Mouse (Mus musculus) intestine, embryonic 14.5 days (tissue): Measurements from ENCODE around the gene Unc93a2. TPM values are rescaled to one million over a fixed set of nuclear protein-coding genes. Genes with fewer than 3 reads are reported as not detected.
"Not testable (repeated sequence)": the region's sequence is repeated elsewhere in the genome, so short reads cannot be mapped to it uniquely, and the experiment has no call there.

Source experiments
- ATAC-seq: fragments of 200-750 bp; cut with Nextera tagmentation; replicated peaks from 2 replicates; pipeline ENCODE4 v1.8.0; 2017; ENCODE audit warnings: low read depth, moderate number of reproducible peaks, moderate TSS enrichment, moderate library complexity; ENCODE audit not compliant: low FRiP score, low TSS enrichment
- DNase-seq: peaks from one replicate; pipeline ENCODE4 v3.0.0-alpha.2; 2018; ENCODE audit warnings: low spot score
- H3K27ac ChIP-seq: fragments of 300-500 bp; sonication (generic); 2 replicates; pipeline ENCODE4 v1.5.1; 2014; ENCODE audit warnings: low read depth, mild to moderate bottlenecking, control low read depth
- H3K27me3 ChIP-seq: fragments of 300-500 bp; sonication (generic); replicated peaks from 2 replicates; pipeline ENCODE4 v1.6.1; 2014; ENCODE audit warnings: low read length, control low read depth; ENCODE audit not compliant: control insufficient read depth, insufficient read depth
- H3K36me3 ChIP-seq: fragments of 300-500 bp; sonication (generic); 2 replicates; pipeline ENCODE4 v1.6.1; 2014; ENCODE audit warnings: low read length, control low read depth; ENCODE audit not compliant: control insufficient read depth, insufficient read depth
- H3K4me1 ChIP-seq: fragments of 300-500 bp; sonication (generic); replicated peaks from 2 replicates; pipeline ENCODE4 v1.6.1; 2014; ENCODE audit warnings: low read length, control low read depth, mixed read lengths; ENCODE audit not compliant: control insufficient read depth, insufficient read depth
- H3K4me2 ChIP-seq: fragments of 300-500 bp; sonication (generic); 2 replicates; pipeline ENCODE4 v1.6.1; 2014; ENCODE audit warnings: low read length
- H3K4me3 ChIP-seq: fragments of 300-500 bp; sonication (generic); 2 replicates; pipeline ENCODE4 v1.5.1; 2014; ENCODE audit warnings: low read depth, low read length, control low read depth, mixed read lengths
- H3K9ac ChIP-seq: fragments of 300-500 bp; sonication (generic); 2 replicates; pipeline ENCODE4 v1.6.1; 2014; ENCODE audit warnings: mild to moderate bottlenecking, low read length
- H3K9me3 ChIP-seq: fragments of 300-500 bp; sonication (generic); 2 replicates; pipeline ENCODE4 v1.6.1; 2016; ENCODE audit warnings: low read length, control low read depth; ENCODE audit not compliant: control insufficient read depth
- WGBS: fragments of 180-500 bp; shearing (Covaris S2); extraction: QIAGEN DNeasy Blood & Tissue Kit; methylation state at CpG from one replicate; pipeline ENCODE4 v1.1.7; 2014; 5-methylcytosine and 5-hydroxymethylcytosine counted together
- polyA plus RNA-seq: library from polyadenylated mRNA; unstranded; fragments of >200 nt; fragmentation: Nextera tagmentation; extraction: Ambion mirVana; gene quantifications from 2 replicates; pipeline ENCODE4 v1.2.1, GENCODE M21; 2014

Gene Unc93a2
- polyA plus RNA-seq, 1 experiment from 2014 or later = not detected

- H3K4me3 ChIP-seq, ATAC-seq, H3K36me3 ChIP-seq, H3K4me2 ChIP-seq, H3K9ac ChIP-seq, H3K4me1 ChIP-seq, H3K27me3 ChIP-seq, H3K27ac ChIP-seq, H3K9me3 ChIP-seq, DNase-seq: not testable (repeated sequence)
- 72% methylated on average over 6 of the region's 6 CpGs for WGBS
Observed at GRCm38 (mm10) chr17:7319789-7320188, 65.5 kb downstream of the Unc93a2 start.

DNA sequence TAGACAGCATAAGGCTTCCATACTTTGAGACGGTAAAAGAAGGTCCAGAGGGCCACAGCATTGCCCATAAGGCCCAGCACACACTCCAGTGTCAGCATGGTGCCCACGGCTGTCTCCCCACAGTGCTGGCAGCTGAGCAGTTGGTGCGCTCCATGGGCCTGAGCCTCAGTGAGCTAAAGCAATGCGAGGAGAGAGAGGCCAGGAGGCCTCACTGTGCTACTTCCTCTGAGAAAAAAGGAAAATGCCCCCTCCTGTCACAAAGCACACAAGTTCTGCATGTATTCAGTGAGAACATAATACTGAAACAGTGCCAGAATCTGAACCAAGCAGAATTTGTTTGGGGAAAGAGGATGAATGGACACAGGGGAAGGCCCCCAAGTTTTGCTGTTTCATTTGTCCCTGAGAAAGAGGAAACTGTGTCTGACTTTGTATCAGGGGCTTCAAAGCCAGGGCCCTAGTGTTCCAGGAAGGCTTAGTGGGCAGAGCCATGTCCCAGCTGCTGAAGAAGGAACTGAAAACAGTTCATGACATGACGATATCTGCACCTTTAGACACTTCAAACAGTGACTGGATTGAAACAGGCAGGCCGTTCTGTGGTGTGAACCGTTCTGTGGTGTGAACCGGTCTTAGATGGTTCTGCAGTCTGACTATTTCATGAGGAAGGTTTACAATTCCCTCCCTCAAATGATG lies 69.4 kb downstream of the Unc93a2 start:
- H3K4me3 ChIP-seq, H3K9ac ChIP-seq, H3K9me3 ChIP-seq, H3K27ac ChIP-seq, H3K27me3 ChIP-seq, ATAC-seq, DNase-seq, H3K4me2 ChIP-seq, H3K36me3 ChIP-seq, H3K4me1 ChIP-seq: not testable (repeated sequence)
- WGBS = 74% methylated on average over 5 of the region's 8 CpGs

Other genes starting within 250 kb of the Unc93a2 start
- 15.1 and 16.5 TPM in 2 replicates for gene Rps6ka2, start 215.3 kb downstream of the Unc93a2 start, polyA plus RNA-seq
- gene Tcp10a, start 60.8 kb downstream of the Unc93a2 start, polyA plus RNA-seq = not detected in 2 replicates
- gene Ttll2, start 32.8 kb downstream of the Unc93a2 start, polyA plus RNA-seq = not detected in 2 replicates
- gene Gm49630, start 13.5 kb downstream of the Unc93a2 start, polyA plus RNA-seq = not detected in 2 replicates